Mouse (Mus musculus) urinary bladder, adult 2 months (tissue): ENCODE results near the gene H2al1b. TPM values are rescaled to one million over a fixed set of nuclear protein-coding genes. Genes with fewer than 3 reads are reported as not detected.
"Not testable (repeated sequence)": the region's sequence is repeated elsewhere in the genome, so short reads cannot be mapped to it uniquely, and the experiment has no call there.

ENCODE experiments used
- DNase-seq: peaks from one replicate; pipeline ENCODE4 v3.0.0; 2022; ENCODE audit warnings: low spot score
- polyA plus RNA-seq: library from polyadenylated mRNA; depleted of rRNA; stranded (reverse); fragments of >200 nt; gene quantifications from 2 replicates; pipeline ENCODE4 v1.2.3, GENCODE M21; 2012; rRNA removed

Gene H2al1b
- polyA plus RNA-seq = not detected in 2 replicates

DNA sequence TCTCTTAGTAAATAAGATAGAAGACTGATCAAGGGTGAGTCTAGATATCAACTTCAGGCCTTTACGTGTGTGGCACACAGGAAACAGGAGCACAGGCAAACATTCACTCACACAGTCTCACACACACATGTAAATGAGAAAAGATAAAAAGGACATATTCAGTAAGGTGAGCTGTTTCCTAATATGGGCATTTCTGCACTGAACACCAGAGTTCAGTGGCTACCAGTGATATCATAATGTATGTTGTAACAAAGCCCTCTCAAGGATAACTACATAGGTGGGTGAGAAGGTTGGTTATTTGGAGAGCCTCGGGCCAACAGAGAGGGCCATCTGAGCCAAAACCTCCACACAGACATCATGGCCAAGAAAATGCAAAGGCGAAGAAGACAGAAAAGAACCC, at the start of gene H2al1b:
Gene H2al1b (plus strand): TSS at position 301 of the 400 bp plus-strand sequence.
- DNase-seq = not testable (repeated sequence)

DNA sequence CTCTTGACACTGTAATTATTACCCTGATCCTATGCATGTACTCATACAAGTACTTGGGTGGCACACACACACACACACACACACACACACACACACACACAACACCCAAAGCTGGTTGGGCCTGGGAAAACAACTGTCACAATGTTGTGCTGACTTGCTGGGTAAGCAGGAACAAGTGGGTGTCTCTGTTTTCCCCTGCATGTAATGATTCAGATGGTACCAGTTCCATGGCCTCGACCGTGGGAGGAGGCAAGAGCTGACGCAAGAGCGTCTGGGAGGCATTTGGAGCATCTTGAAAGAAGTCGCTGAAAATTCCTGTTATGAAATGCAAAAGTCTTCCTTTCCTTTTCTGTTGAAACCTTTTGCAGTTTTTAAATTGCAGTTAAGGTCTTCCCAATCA, 48.2 kb upstream of the H2al1b start:
- DNase-seq = no peak

DNA sequence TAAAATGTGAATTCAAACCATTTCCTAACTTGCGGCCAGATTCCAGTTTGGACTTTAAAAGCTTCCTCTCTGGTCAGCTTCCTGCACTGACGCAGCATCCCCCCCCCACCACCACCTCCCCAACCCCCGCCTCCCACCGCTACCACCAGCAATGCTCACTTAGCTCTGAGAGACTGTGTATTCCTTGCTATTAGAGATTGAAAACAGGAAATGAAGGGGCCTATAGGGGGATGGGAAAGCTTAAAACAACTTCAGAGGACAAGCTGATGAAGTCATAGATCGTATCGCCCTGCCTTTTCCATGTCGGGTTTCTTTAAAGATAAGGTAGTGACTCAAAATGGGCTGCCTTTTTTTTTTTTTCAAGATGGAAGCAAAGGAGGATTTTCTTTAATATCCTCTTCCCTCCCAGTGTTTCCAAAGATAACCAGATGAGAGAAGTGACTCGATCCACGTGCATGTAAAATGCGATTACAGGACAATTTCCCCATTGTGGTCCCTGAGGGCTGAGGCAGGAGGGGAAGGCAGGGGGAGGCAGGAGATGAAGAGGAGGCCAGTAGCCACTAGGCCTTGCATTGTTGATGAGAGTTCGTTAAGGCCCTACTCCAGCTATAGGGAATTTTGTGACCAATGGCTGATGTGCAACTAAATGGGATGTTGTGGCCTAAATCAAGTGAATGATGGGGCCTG, 47.6 kb upstream of the H2al1b start:
- DNase-seq = no peak

DNA sequence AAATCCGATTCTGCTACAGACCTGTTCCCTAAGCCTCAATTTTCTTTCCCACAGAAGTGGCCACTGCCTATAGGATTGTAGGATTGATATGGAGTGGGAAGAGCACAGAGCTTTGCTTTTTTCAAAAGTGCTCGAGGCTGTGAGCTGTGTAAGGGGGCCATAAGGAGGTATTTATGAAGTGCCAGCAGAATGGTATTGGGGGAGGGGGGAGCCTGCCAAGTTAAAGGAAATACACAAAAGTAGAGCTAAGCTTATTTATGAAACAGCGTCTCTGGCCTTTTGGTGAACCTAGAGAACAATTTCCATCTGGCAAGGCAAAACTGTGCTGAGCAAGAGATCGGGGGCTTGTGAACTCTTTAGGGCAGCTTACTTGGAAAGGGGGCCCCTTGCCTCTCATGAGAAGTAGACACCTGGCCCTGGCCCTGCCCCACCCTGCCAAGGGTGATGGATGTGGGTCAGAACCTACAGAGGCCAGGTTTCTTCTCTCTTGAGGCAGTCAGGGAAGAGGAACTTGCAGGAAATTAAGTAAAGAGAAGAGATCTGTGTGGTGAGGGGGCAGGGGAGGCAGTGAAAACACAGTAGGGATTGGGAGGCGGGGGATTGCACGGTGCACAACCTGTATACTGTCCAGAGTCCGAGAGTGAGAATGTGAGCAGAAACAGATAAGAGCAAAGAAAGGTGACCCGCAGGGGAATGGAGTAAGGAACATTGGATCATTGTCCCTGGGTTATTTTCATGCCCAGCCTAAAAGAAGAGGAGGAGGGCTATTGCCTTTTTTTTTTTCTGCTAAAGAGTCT, 46.5 kb upstream of the H2al1b start:
- DNase-seq = no peak

DNA sequence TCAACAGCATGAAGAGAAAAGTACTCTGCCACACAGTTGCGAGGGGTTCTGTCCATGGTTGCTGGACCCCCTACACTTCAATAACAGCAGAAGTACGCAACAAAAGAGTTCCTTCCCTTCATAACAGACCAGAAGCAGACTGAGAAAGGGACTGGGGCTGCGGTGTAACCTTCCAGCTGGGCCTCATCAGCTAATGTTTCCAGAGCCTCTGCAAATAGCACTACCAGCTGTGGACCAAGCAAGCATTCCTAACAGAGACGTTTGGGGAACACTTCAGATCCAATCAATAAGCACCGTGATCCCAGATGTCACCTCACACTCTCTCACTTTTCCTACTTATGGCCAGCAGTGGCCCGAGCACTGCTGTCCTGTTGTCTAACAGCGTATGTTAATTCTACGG, 37.3 kb upstream of the H2al1b start:
- no peak for DNase-seq

DNA sequence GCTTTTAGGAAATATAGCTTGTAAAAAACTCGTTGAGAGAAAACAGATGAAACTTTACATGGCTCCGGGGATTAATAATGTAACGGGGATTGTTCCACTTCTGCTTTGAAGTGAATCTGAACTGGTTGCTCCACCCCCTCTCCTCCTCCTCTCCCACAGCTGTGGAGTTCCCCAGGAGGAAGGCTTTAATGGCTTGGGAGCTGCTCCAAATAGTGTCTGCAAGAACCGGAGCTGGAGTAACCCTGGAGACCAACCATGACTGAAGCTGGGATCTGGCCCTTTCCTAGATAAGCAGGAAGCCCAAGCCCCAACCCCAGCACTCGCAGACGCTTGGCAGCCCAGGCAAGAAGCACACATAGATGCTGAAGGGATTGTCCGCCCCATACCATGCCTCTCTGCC, 34.4 kb upstream of the H2al1b start:
- no peak for DNase-seq

DNA sequence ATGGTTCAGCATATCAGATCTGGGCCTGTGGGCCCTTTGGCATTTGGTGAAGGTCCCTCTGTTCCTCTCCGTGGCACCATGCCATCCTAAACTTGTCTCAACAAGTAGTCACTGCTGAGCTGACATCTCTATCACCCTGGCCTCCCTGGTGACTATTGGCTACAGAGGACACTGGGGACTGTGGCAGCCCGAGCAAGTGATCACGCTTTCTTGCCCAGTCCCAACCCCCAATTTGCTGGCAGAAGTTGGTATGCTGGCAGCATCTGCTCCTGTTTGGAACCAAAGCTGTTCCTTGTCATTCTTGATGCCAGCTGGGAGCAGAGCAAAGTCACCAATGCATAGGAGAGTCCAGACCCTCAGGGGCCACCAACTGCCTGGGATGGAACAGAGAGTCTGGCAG, 33.2 kb upstream of the H2al1b start:
- no peak for DNase-seq

DNA sequence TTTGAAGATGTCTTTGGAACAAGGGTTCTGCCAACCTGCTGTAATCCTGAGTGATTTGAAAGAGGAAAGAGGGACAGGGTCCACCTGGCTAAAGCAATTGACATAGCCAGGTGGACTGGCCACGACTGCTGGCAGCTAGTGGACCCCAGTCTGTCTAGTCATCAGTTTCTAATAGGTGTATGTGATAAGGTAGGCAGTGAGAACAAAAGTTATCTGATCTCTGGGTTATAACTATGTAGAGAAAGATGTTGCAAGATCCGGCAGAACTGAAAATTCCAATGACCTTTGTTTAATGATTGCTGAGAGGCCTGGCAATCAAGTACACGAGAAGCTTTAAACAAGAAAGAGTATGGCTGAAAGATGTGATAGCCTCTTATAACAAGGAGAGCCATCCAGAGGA, 29.0 kb upstream of the H2al1b start:
- DNase-seq = no peak

DNA sequence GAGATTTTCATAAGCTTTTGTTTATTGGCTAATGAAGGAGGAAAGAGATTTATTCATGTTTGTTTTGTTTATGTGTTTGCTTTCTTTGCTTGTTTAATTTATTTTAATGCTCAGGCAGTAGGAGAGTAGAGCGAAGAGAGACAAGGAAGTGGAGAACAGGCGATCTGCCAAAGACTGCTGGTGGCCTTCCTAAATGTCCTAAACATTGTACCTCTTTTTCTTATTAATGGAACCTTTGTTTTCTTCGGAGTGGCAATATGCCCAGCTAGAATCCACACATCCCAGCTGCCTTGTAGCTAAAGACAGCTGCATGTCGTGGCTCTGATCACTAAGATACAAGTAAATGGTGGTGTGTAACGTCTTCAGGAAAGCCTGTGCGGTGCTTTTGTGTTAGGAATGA, 25.1 kb upstream of the H2al1b start:
- DNase-seq = no peak

DNA sequence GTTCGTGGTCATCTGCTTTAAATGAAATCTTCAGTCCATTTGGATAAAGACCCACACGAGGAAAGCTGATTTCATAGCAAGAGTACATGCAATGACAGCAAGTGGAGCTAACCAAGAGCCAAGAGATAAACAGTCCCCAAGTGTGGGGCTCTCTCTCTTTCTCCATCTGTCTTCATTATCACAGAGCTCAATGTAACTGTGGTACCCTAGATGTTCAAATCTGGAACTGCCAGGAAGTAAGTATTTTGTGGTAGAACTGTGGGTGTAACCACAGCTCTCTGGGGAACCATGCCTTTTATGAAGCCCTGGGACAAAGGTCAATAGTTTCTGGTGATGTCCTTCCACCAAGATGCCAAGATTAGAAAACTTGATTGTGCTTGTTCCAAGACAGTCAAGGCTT, 21.5 kb upstream of the H2al1b start:
- DNase-seq = no peak

DNA sequence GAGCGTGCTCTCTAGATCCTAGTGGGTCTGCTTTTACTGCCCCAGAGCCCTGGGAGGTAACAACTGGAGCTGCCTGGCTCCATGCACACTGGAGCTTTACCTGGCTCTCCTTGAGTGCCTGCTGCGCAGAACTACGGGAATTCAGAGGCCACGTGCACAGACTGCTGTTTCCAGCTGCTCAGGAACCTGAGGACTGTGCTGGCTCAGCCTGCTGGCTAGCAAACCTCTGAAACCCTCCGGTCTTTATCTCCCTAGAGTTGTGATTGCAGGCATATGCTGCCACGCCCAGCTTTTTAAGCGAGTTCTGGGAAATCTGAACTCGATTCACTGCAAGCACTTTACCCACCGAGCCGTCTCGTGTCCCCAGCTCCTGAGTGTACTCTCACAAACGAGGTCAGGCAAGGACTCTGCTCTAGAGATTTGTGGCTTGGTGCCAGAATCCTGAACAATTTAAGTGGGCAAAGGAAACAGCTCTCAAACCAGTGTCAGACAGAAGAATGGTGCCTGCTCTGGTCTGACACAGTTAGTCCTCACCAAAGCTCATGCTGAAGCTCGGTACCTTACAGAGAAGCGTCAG, 13.8 kb upstream of the H2al1b start:
- no peak for DNase-seq

DNA sequence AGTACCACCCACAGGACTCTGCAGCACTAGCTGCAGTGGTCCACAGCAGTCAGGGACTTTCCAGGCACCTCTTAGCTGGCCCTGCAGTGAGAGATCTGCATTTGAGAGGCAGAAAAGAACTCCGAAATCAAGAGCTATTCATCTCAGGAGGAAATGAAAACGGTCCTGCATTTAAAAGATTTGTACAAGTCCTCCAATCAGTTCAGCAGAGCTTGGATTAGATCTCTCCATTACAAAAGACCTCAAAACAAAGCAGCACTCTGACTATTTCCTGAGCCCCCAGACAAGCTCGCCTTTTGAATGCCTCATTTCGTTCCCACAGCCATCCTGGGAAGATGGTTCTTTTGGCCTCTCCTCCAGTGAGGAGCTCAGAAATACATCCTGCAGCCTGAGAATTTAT, 13.0 kb upstream of the H2al1b start:
- DNase-seq = no peak

DNA sequence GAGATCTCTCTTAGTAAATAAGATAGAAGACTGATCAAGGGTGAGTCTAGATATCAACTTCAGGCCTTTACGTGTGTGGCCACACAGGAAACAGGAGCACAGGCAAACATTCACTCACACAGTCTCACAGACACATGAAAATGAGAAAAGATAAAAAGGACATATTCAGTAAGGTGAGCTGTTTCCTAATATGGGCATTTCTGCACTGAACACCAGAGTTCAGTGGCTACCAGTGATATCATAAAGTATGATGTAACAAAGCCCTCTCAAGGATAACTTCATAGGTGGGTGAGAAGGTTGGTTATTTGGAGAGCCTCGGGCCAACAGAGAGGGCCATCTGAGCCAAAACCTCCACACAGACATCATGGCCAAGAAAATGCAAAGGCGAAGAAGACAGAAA, 3.3 kb upstream of the H2al1b start, which contains the start of gene H2al1a:
Gene H2al1a (plus strand): TSS at position 301 of the 400 bp plus-strand sequence.
- DNase-seq = not testable (repeated sequence)

DNA sequence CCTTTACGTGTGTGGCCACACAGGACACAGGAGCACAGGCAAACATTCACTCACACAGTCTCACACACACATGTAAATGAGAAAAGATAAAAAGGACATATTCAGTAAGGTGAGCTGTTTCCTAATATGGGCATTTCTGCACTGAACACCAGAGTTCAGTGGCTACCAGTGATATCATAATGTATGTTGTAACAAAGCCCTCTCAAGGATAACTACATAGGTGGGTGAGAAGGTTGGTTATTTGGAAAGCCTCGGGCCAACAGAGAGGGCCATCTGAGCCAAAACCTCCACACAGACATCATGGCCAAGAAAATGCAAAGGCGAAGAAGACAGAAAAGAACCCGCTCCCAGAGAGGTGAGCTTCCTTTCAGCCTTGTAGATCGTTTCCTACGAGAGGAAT, 3.1 kb downstream of the H2al1b start, which contains the start of gene H2al1c:
Gene H2al1c (plus strand): TSS at position 301 of the 400 bp plus-strand sequence.
- DNase-seq = not testable (repeated sequence)

DNA sequence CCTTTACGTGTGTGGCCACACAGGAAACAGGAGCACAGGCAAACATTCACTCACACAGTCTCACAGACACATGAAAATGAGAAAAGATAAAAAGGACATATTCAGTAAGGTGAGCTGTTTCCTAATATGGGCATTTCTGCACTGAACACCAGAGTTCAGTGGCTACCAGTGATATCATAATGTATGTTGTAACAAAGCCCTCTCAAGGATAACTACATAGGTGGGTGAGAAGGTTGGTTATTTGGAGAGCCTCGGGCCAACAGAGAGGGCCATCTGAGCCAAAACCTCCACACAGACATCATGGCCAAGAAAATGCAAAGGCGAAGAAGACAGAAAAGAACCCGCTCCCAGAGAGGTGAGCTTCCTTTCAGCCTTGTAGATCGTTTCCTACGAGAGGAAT, 6.3 kb downstream of the H2al1b start, which contains the start of gene H2al1d:
Gene H2al1d (plus strand): TSS at position 301 of the 400 bp plus-strand sequence.
- DNase-seq = not testable (repeated sequence)

DNA sequence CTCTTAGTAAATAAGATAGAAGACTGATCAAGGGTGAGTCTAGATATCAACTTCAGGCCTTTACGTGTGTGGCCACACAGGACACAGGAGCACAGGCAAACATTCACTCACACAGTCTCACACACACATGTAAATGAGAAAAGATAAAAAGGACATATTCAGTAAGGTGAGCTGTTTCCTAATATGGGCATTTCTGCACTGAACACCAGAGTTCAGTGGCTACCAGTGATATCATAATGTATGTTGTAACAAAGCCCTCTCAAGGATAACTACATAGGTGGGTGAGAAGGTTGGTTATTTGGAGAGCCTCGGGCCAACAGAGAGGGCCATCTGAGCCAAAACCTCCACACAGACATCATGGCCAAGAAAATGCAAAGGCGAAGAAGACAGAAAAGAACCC, 9.4 kb downstream of the H2al1b start, which contains the start of gene H2al1e:
Gene H2al1e (plus strand): TSS at position 301 of the 400 bp plus-strand sequence.
- DNase-seq = not testable (repeated sequence)

DNA sequence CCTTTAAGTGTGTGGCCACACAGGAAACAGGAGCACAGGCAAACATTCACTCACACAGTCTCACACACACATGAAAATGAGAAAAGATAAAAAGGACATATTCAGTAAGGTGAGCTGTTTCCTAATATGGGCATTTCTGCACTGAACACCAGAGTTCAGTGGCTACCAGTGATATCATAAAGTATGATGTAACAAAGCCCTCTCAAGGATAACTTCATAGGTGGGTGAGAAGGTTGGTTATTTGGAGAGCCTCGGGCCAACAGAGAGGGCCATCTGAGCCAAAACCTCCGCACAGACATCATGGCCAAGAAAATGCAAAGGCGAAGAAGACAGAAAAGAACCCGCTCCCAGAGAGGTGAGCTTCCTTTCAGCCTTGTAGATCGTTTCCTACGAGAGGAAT, 12.6 kb downstream of the H2al1b start, which contains the start of gene H2al1f:
Gene H2al1f (plus strand): TSS at position 301 of the 400 bp plus-strand sequence.
- not testable (repeated sequence) for DNase-seq

DNA sequence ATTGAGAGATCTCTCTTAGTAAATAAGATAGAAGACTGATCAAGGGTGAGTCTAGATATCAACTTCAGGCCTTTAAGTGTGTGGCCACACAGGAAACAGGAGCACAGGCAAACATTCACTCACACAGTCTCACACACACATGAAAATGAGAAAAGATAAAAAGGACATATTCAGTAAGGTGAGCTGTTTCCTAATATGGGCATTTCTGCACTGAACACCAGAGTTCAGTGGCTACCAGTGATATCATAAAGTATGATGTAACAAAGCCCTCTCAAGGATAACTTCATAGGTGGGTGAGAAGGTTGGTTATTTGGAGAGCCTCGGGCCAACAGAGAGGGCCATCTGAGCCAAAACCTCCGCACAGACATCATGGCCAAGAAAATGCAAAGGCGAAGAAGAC, 15.7 kb downstream of the H2al1b start, which contains the start of gene H2al1g:
Gene H2al1g (plus strand): TSS at position 301 of the 400 bp plus-strand sequence.
- DNase-seq = not testable (repeated sequence)

DNA sequence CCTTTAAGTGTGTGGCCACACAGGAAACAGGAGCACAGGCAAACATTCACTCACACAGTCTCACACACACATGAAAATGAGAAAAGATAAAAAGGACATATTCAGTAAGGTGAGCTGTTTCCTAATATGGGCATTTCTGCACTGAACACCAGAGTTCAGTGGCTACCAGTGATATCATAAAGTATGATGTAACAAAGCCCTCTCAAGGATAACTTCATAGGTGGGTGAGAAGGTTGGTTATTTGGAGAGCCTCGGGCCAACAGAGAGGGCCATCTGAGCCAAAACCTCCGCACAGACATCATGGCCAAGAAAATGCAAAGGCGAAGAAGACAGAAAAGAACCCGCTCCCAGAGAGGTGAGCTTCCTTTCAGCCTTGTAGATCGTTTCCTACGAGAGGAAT, 19.0 kb downstream of the H2al1b start, which contains the start of gene H2al1h:
Gene H2al1h (plus strand): TSS at position 301 of the 400 bp plus-strand sequence.
- DNase-seq = not testable (repeated sequence)

DNA sequence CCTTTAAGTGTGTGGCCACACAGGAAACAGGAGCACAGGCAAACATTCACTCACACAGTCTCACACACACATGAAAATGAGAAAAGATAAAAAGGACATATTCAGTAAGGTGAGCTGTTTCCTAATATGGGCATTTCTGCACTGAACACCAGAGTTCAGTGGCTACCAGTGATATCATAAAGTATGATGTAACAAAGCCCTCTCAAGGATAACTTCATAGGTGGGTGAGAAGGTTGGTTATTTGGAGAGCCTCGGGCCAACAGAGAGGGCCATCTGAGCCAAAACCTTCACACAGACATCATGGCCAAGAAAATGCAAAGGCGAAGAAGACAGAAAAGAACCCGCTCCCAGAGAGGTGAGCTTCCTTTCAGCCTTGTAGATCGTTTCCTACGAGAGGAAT, 22.1 kb downstream of the H2al1b start, which contains the start of gene H2al1i:
Gene H2al1i (plus strand): TSS at position 301 of the 400 bp plus-strand sequence.
- DNase-seq = not testable (repeated sequence)

DNA sequence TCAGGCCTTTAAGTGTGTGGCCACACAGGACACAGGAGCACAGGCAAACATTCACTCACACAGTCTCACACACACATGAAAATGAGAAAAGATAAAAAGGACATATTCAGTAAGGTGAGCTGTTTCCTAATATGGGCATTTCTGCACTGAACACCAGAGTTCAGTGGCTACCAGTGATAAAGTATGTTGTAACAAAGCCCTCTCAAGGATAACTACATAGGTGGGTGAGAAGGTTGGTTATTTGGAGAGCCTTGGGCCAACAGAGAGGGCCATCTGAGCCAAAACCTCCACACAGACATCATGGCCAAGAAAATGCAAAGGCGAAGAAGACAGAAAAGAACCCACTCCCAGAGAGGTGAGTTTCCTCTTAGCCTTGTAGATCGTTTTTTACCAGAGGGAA, 25.3 kb downstream of the H2al1b start, which contains the start of gene H2al1j:
Gene H2al1j (plus strand): TSS at position 301 of the 400 bp plus-strand sequence.
- DNase-seq = not testable (repeated sequence)

DNA sequence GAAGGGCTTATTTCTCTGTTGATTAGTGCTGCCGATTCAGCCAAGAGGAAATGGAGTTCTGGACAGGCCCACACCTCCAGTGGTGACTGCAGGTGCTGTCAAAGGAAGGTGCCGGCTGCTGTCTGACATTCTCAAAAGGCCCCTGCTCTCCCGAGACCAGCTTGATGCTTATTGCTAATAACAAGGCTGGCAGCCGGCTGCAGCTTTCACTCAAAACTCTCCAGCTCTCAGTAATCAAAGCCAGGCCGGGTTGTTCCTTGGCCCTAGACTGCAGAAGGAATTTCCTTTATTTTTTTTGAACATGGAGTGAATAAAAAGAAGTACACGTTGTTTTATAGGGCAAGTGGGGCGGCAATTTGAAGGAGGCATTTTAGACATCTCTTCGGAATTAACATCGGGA, 43.5 kb downstream of the H2al1b start:
- no peak for DNase-seq
